8 mouse cellular contexts compared by ENCODE assay signal in the genomic region with DNA sequence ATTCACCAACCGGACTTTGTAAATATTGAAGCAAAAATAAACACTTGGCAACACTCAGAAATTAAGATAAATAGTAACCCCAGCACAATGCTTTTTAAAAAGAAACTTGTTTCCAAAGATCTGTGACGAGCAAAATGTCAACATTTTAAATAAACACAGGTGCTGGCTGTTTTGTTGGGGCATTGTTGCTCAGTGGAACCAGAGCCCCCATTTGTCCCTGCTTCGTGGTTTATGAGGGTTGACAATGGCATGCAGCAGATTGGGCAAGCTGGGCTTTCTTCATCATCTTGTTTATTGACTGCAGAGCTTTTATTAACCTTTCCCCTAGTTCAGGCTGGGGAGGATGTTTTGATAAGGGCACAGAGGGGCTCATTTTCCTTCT. TPM values are rescaled to one million over a fixed set of nuclear protein-coding genes. Genes with fewer than 3 reads are reported as not detected.
A peak's percentile ranks its signal among the peaks of the same experiment; 100 is the strongest.
DNase-seq lines count a peak whose midpoint lies in the region; ATAC-seq and TF ChIP-seq lines count a peak whose summit lies in the region.

No protein-coding gene starts in this region.

- no peak for DNase-seq in heart, postnatal 36 days
- no peak for DNase-seq in midbrain, postnatal 0 days (ENCODE audit: low spot score)
- DNase-seq in limb, embryonic 14.5 days (ENCODE audit: low spot score), result no peak
- DNase-seq in right cerebral cortex, postnatal 14 days, result no peak
- DNase-seq in frontal cortex, adult 2 months (ENCODE audit: extremely low spot score in 1 of 2, low spot score in 1 of 2), result no peak
- DNase-seq in layer of hippocampus, adult 8-10 months (ENCODE audit: low spot score in 2 of 2), result no peak

- no peak for TF ChIP-seq CTCF in midbrain, postnatal 0 days (IDR thresholded peaks at IDR 0.05)

- H3K4me3 ChIP-seq in heart, embryonic 15.5 days, result peak overlapping the region; percentile 74; the same call in 1 of the 2 replicates
- peak overlapping the region; percentile 69; the same call in 1 of the 2 replicates for H3K4me3 ChIP-seq in midbrain, embryonic 13.5 days (replicated peaks)
- H3K4me3 ChIP-seq in midbrain, postnatal 0 days (ENCODE audit: low read depth, low read length), result no peak overlapping the region
- peak overlapping the region; percentile 61 for H3K4me3 ChIP-seq in limb, embryonic 14.5 days (replicated peaks; ENCODE audit: low read length)

- peak overlapping the region; percentile 86 for H3K4me2 ChIP-seq in heart, embryonic 15.5 days
- peak overlapping the region; percentile 93 for H3K4me2 ChIP-seq in midbrain, embryonic 13.5 days (replicated peaks)
- H3K4me2 ChIP-seq in midbrain, postnatal 0 days (ENCODE audit: low read depth, low read length, poor library complexity, severe bottlenecking), result no peak overlapping the region
- H3K4me2 ChIP-seq in limb, embryonic 14.5 days (replicated peaks; ENCODE audit: low read depth, low read length, severe bottlenecking), result peak overlapping the region; percentile 89; the same call in 1 of the 2 replicates

- H3K4me1 ChIP-seq in heart, embryonic 15.5 days (replicated peaks), result peaks cover 20% of the 10 kb centered on the region
- H3K4me1 ChIP-seq in midbrain, embryonic 13.5 days (replicated peaks), result peaks cover 18% of the 10 kb centered on the region
- H3K4me1 ChIP-seq in midbrain, postnatal 0 days (ENCODE audit: insufficient read depth, low read length), result no peaks in the 10 kb centered on the region
- peaks cover 18% of the 10 kb centered on the region for H3K4me1 ChIP-seq in limb, embryonic 14.5 days (ENCODE audit: control insufficient read depth, insufficient read depth, low read length)

- no peak overlapping the region; the same call in 1 of the 2 replicates for H3K27ac ChIP-seq in heart, embryonic 15.5 days
- no peak overlapping the region for H3K27ac ChIP-seq in midbrain, embryonic 13.5 days
- H3K27ac ChIP-seq in midbrain, postnatal 0 days (ENCODE audit: low read depth, low read length), result no peak overlapping the region
- H3K27ac ChIP-seq in limb, embryonic 14.5 days (replicated peaks; ENCODE audit: low read depth, low read length), result no peak overlapping the region

- no peaks in the 10 kb centered on the region for H3K36me3 ChIP-seq in heart, embryonic 15.5 days
- H3K36me3 ChIP-seq in midbrain, embryonic 13.5 days, result no peaks in the 10 kb centered on the region
- H3K36me3 ChIP-seq in midbrain, postnatal 0 days (ENCODE audit: insufficient read depth, low read length), result no peaks in the 10 kb centered on the region
- no peaks in the 10 kb centered on the region for H3K36me3 ChIP-seq in limb, embryonic 14.5 days (ENCODE audit: control insufficient read depth, insufficient read depth, low read length)

- WGBS in heart, embryonic 15.5 days, result 65% methylated on average over 3 of the region's 3 CpGs
- 79% methylated on average over 3 of the region's 3 CpGs for WGBS in midbrain, embryonic 13.5 days
- WGBS in midbrain, postnatal 0 days, result 70% methylated on average over 3 of the region's 3 CpGs
- WGBS in limb, embryonic 14.5 days, result 43% methylated on average over 3 of the region's 3 CpGs

- intact Hi-C loops in heart, postnatal 36 days (cut with DNase I), result no loop called here

- no peaks in the 10 kb centered on the region for H3K27me3 ChIP-seq in heart, embryonic 15.5 days
- H3K27me3 ChIP-seq in midbrain, embryonic 13.5 days, result peaks cover 9% of the 10 kb centered on the region; the same call in 1 of the 2 replicates
- H3K27me3 ChIP-seq in midbrain, postnatal 0 days (ENCODE audit: insufficient read depth, low read length), result no peaks in the 10 kb centered on the region
- no peaks in the 10 kb centered on the region for H3K27me3 ChIP-seq in limb, embryonic 14.5 days (ENCODE audit: control insufficient read depth, insufficient read depth, low read length)

- ATAC-seq in heart, embryonic 15.5 days (replicated peaks; ENCODE audit: insufficient number of reproducible peaks, insufficient read depth, low FRiP score, low read depth), result no peak
- ATAC-seq in midbrain, embryonic 13.5 days, result no peak
- ATAC-seq in midbrain, postnatal 0 days (ENCODE audit: low FRiP score), result no peak
- ATAC-seq in limb, embryonic 14.5 days (ENCODE audit: low FRiP score, low read depth), result no peak

- TF ChIP-seq POLR2A in limb, embryonic 14.5 days (IDR thresholded peaks at IDR 0.05; ENCODE audit: borderline replicate concordance, extremely low read depth, insufficient read depth, insufficient read length), result no peak

- 0 out of 2 replicates have a peak overlapping the region, but pooled peaks have one; percentile 71 for H3K9ac ChIP-seq in heart, embryonic 15.5 days
- no peak overlapping the region for H3K9ac ChIP-seq in midbrain, embryonic 13.5 days (replicated peaks)
- no peak overlapping the region for H3K9ac ChIP-seq in midbrain, postnatal 0 days (replicated peaks; ENCODE audit: low read length, poor library complexity, severe bottlenecking)
- no peak overlapping the region for H3K9ac ChIP-seq in limb, embryonic 14.5 days (ENCODE audit: low read depth, low read length, severe bottlenecking)

- H3K9me3 ChIP-seq in heart, embryonic 15.5 days (replicated peaks), result no peaks in the 10 kb centered on the region
- no peaks in the 10 kb centered on the region for H3K9me3 ChIP-seq in midbrain, embryonic 13.5 days
- H3K9me3 ChIP-seq in midbrain, postnatal 0 days (ENCODE audit: low read length), result no peaks in the 10 kb centered on the region
- no peaks in the 10 kb centered on the region for H3K9me3 ChIP-seq in limb, embryonic 14.5 days (ENCODE audit: control insufficient read depth, low read length)

RNA-seq across cellular contexts. Expression of a gene that starts 1.5 kb away (rescaled TPM):
- polyA plus RNA-seq in heart, embryonic 15.5 days (2015; fragmentation: Nextera tagmentation; extraction: Ambion mirVana), result 18.4 and 25.5 TPM in 2 replicates
- total RNA-seq in heart, postnatal 36 days (2021), result 10 to 100 TPM; 20.6 to 27.9 TPM
- polyA plus RNA-seq in midbrain, embryonic 13.5 days (2015; fragmentation: Nextera tagmentation; extraction: Ambion mirVana), result 11.9 and 12.8 TPM in 2 replicates
- 18.0 and 19.5 TPM in 2 replicates for total RNA-seq in midbrain, postnatal 0 days (2014; rRNA removed)
- 10.5 and 10.6 TPM in 2 replicates for polyA plus RNA-seq in midbrain, postnatal 0 days (2015; fragmentation: Nextera tagmentation; extraction: Ambion mirVana)
- 36.9 and 38.1 TPM in 2 replicates for polyA plus RNA-seq in limb, embryonic 14.5 days (2012; rRNA removed)
- 49.7 and 63.5 TPM in 2 replicates for polyA plus RNA-seq in limb, embryonic 14.5 days (2014; fragmentation: Nextera tagmentation; extraction: Ambion mirVana)
- 17.2 and 18.5 TPM in 2 replicates for polyA plus RNA-seq in frontal cortex, adult 2 months (2012; rRNA removed)
- 10 to 100 TPM; 28.4 to 45.9 (median 35.7) TPM for total RNA-seq in layer of hippocampus, adult 8-10 months (2022)
